Mouse (Mus musculus) spleen, adult 18-20 months (tissue): Measurements from ENCODE around the gene Ncf2.

Experiments
- DNase-seq, 2 experiments: peaks; one replicate each; pipeline ENCODE4 v3.0.0; 2022; ENCODE audit warnings: mixed read lengths in 2 of 2

The Ncf2 gene

GRCm38 (mm10) chr1:152796683-152797263, 3.2 kb upstream of the Ncf2 start:
- DNase-seq, result no peak

DNA sequence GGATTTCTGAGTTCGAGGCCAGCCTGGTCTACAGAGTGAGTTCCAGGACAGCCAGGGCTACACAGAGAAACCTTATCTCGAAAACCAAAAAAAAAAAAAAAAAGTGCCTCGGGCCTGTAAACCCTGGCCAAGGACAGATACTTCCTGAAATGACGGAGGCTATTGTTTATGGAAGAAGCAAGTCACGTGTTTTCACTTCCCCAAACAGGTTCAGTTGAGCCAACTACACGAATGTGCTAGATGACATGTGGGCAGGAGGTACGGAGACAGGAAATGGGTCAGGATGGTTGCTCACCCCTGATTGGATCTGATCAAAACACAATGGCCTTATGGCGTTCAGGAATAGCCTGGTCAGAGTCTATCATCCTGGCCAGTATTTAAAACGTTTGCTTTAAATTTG, 1.9 kb upstream of the Ncf2 start:
- no peak for DNase-seq

DNA sequence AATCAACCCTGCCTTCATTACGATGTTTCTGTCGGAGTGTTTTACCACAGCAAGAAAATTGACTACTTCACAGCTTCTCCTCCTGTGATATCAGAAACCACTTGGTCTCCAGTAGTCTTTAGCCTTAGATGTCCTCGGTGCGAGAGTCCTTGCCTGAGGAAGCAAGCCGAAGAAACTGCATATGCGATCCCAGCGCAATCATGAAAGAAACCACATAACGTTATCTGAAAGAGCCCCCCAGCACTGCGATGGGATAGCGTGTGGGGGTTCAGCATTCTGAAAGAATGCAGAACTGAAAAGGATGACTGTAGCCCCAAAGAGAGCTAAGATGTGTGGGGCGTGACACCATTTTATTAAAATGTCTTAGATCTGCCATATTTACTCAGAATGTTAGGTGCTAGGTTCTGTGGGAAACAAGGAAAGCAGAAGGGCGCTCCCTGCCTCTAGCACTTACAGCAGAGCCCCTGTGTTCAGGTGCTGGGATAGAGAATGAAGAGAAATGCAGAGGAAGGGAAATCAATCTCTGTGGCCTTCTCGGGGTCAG, 711 bp downstream of the Ncf2 start:
- DNase-seq, result no peak

DNA sequence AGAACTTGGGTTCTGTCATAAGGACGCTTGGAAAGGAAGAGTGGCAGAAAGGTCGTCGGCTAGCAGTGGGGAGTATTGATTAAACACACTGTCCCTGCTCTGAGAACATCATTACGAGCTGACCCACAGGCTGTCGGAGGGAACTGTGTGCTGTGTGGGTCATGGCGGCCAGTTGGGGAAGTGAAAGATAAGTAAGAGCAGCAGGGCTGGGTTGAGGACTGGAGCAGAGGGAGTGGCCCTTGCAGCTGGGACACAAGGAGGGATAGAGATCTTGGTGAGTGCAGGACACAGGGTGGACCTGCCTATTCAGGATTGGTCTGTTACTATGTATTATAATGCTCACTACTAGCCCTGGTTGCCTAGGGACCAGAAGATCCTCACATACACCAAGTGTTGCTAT, 4.9 kb downstream of the Ncf2 start:
- no peak for DNase-seq

DNA sequence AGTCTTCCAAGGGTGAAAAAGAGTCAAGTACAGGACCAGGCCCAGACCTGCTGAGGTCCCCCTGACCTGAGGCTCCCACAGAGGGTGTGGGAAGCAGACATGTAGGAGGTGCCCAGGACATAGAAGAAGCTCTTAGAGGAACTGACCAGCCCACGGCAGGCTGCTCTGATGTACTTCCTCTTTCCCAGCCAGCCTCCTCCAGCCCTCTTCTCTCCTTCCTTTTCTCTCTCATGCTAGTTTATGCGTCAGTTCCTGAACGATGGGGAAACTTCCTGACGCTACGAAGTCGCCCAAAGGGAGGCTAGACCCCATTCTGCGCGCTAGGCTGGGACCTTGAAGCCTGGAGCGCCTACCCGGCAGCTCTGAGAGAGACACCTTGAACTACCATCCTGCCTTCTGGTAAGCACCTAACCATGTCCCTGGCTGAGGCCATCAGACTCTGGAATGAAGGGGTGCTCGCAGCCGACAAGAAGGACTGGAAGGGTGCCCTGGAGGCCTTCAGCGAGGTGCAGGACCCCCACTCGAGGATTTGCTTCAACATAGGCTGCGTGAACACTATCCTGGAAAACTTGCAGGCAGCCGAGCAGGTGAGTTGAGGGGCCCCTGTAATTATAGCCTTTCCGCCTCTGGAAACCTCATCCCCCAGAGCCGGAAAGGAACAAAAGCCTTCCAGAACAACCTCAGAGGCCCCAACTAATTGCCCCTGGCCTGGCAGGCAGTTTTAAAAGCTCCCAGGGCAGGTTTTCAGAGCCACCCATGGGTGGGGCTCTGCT, 7.8 kb downstream of the Ncf2 start:
- peak; percentile 46 to 48 for DNase-seq

DNA sequence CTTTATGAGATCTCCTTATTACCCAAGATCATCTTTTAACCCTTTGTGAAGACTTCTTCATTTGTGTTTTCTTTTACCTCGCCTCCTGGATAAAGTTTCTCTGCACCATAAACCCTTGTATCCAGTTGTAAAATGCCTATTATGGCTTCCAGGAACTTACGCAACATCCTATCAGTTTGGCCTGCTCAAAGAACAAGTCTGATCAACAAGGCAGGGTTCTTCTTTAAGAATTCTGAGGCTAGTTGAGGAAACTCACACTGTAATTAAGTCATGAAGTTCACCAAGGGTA, 8.3 kb downstream of the Ncf2 start:
- DNase-seq, result no peak

- no peak for DNase-seq
Measured at GRCm38 (mm10) chr1:152809541-152810252, 9.7 kb downstream of the Ncf2 start.

GRCm38 (mm10) chr1:152810533-152811439, 10.8 kb downstream of the Ncf2 start:
- DNase-seq, result no peak

DNA sequence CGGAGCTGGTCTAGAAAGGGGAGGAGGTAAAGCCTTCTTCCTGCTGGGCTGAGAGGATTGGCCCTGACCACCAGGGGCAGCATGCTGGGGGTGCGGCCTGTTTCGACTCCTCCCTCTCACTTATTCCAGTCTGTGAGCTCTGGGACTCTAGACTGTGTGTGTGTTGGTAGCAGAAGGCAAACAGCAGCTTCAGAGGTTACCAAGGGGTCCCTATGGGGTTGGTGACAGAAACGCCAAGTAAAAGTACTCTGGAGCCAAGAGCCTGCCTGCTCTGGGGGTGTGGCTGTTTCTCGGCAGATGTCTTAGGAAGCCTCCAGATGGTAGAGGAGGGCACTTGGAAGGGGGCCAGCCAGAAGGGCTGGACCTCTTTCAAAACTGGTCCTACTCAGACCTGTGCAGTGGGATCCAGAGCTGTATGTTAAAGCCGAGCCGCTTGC, 15.3 kb downstream of the Ncf2 start:
- DNase-seq, result no peak

DNA sequence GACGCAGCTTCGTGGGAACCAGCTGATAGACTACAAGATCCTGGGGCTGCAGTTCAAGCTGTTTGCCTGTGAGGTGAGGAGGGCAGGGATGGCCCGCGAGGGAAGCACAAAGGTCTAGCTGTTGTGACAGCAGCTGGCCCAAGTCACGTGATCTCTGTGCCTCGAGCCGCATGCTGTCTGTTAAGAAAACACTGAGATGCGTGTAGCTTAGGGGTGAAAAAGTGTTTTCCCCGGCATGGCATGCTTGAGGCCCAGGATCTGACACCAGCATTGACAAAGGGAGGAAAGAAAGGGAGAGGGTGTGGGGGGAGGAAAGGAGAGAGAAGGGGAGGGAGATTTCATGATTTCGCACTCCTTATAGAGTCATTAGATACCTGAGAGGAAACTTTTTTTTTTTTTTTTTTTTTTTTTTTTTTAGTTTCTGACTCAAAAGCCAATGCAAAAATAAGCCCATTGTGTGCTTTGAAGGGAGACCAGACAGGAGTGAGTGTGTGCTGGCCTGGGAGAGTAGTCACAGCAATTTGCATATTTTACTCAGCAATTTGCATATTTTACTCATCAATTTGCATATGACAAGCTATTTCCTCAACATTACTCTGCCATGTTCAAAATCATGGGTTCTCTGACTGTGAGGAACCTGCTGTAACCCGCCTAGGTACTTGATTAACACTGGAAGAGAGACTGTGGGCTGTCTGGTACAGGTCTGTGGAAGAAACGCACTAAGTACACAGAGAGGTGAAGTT, 17.2 kb downstream of the Ncf2 start:
- DNase-seq, result peak; percentile 35

DNA sequence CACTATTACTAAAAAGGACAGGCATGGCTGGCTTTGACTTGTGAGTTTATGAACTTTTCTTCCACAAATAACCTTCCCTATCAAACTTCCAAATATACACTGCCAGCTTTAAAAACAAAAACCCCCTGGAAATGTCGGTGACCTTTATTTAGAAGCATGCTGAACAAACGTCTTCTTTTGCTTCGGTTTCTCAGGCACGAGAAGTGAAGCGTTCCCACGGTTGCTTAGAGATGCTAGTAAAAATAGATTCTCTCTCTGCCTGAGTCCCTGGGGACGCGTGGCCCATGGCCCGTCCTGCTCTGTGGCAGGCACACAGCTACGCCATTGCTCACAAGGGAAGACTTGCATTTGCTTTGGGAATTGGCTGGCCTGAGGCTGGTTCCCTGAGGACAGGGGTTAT, 17.8 kb downstream of the Ncf2 start:
- peak; percentile 69 to 73 for DNase-seq

- DNase-seq, result no peak
Measured at GRCm38 (mm10) chr1:152819558-152819957, 19.6 kb downstream of the Ncf2 start.

- no peak for DNase-seq
Measured at GRCm38 (mm10) chr1:152820911-152821695, 21.1 kb downstream of the Ncf2 start.

GRCm38 (mm10) chr1:152821746-152822145, 21.8 kb downstream of the Ncf2 start:
- no peak for DNase-seq

- no peak for DNase-seq
Measured at GRCm38 (mm10) chr1:152824206-152824605, 24.2 kb downstream of the Ncf2 start.

DNA sequence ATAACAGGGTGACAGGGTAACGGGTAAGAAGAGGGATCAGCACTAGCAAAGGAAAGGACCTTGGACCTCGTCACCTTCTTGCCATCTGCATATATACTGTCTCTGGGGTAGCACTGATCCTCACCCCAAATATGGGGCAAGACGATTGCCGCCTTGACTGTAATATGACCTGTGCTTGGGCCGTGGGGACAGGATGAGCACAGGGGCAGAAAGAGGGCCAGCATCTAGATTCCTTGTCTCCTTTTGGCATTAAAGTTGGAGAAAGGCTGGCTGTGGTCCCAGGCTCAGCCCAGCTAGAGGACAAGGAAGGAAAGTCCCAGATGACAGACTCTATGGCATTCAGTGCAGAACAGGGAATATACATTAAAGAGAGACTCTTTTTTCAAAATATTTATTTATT, 26.5 kb downstream of the Ncf2 start:
- no peak for DNase-seq

- no peak for DNase-seq
Measured at GRCm38 (mm10) chr1:152828168-152828567, 28.2 kb downstream of the Ncf2 start.

GRCm38 (mm10) chr1:152828637-152829355, 28.8 kb downstream of the Ncf2 start:
- DNase-seq, result no peak

DNA sequence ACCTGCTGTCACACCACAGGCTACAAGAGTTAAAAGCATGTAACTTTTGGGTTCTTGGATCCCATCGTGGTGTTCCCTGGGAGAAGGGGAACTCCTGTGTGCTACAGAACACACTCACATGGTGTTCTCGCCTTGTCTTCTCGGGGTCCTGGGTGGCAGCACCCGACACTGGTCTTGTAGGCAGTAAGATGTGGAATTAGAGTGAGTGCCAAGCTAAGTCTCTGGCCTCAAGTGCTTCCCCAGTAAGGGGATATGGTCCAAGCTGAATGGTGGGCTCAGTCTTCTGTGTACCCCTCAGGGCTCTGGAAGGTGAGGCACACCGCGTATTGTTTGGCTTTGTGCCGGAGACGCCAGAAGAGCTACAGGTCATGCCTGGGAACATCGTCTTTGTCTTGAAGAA, 30.1 kb downstream of the Ncf2 start:
- DNase-seq, result no peak

GRCm38 (mm10) chr1:152831003-152831402, 31.0 kb downstream of the Ncf2 start:
- DNase-seq, result no peak

GRCm38 (mm10) chr1:152831619-152832018, 31.6 kb downstream of the Ncf2 start:
- no peak for DNase-seq
